Mouse (Mus musculus) cortical plate, adult 2 months (tissue): ENCODE results near the gene Prss36.

ENCODE experiments used
- CTCF ChIP-seq: fragments of 200-500 bp; IDR thresholded peaks from 2 replicates; pipeline ENCODE4 v1.5.1; 2011; ENCODE audit warnings: mild to moderate bottlenecking, control low read depth, low read length; ENCODE audit not compliant: insufficient read depth; ENCODE audit errors: extremely low read depth
- POLR2A ChIP-seq: fragments of 200-500 bp; IDR thresholded peaks from 2 replicates; pipeline ENCODE4 v1.6.1; 2011; ENCODE audit warnings: mild to moderate bottlenecking, low read length, control low read depth; ENCODE audit not compliant: insufficient read depth; ENCODE audit errors: extremely low read depth

DNA sequence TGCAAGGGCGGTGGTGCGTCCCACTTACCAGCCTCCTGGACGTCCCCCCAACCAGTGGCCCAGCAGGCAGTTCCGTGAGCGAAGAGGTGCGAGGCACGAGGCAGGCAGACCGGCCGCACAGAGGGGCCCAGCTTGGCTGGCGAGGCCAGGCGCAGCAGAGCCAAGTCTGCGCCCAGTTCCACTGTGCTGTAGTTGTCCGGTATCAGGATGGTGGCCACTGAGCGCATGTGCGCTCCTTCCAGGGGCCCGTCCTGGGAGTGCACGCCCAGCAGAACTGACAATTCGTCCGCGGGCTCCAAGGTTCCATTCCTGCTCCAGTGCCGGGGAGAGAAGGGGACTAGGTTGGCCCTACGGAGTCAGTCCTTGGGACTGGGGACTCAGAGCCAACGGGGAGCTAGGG, 1.9 kb downstream of the Prss36 start:
- no peak for TF ChIP-seq CTCF
- no peak for TF ChIP-seq POLR2A
